Mouse (Mus musculus) lung, embryonic 15.5 days (tissue): Measurements from ENCODE around the gene D430041D05Rik. TPM values are rescaled to one million over a fixed set of nuclear protein-coding genes. Genes with fewer than 3 reads are reported as not detected.

Experiments
- ATAC-seq: fragments of 200-750 bp; cut with Nextera tagmentation; 2 replicates; pipeline ENCODE4 v1.8.0; 2017; ENCODE audit warnings: moderate number of reproducible peaks, borderline replicate concordance; ENCODE audit not compliant: low FRiP score, low TSS enrichment; ENCODE audit errors: extremely low read depth
- H3K27ac ChIP-seq: fragments of 300-500 bp; sonication (generic); 2 replicates; pipeline ENCODE4 v1.5.1; 2015; ENCODE audit warnings: moderate library complexity, mild to moderate bottlenecking, inconsistent platforms
- H3K27me3 ChIP-seq: fragments of 300-500 bp; sonication (generic); 2 replicates; pipeline ENCODE4 v1.6.1; 2015; ENCODE audit warnings: inconsistent platforms
- H3K36me3 ChIP-seq: fragments of 300-500 bp; sonication (generic); 2 replicates; pipeline ENCODE4 v1.6.1; 2015; ENCODE audit warnings: inconsistent platforms
- H3K4me1 ChIP-seq: fragments of 300-500 bp; sonication (generic); 2 replicates; pipeline ENCODE4 v1.6.1; 2015; ENCODE audit warnings: inconsistent platforms
- H3K4me2 ChIP-seq: fragments of 300-500 bp; sonication (generic); 2 replicates; pipeline ENCODE4 v1.6.1; 2015; ENCODE audit warnings: inconsistent platforms, mild to moderate bottlenecking, moderate library complexity
- H3K4me3 ChIP-seq: fragments of 300-500 bp; sonication (generic); 2 replicates; pipeline ENCODE4 v1.5.1; 2015; ENCODE audit warnings: mild to moderate bottlenecking, inconsistent platforms
- H3K9ac ChIP-seq: fragments of 300-500 bp; sonication (generic); 2 replicates; pipeline ENCODE4 v1.6.1; 2015; ENCODE audit warnings: inconsistent platforms
- H3K9me3 ChIP-seq: fragments of 300-500 bp; sonication (generic); 2 replicates; pipeline ENCODE4 v1.6.1; 2016; ENCODE audit warnings: inconsistent platforms
- WGBS: fragments of 180-500 bp; shearing (Covaris S2); methylation state at CpG from one replicate; pipeline ENCODE4 v1.1.7; 2015; 5-methylcytosine and 5-hydroxymethylcytosine counted together
- polyA plus RNA-seq: library from polyadenylated mRNA; unstranded; fragments of >200 nt; fragmentation: Nextera tagmentation; extraction: Ambion mirVana; gene quantifications from 2 replicates; pipeline ENCODE4 v1.2.1, GENCODE M21; 2015

Gene D430041D05Rik
- polyA plus RNA-seq, 1 experiment from 2014 or later: 1.3 TPM

DNA sequence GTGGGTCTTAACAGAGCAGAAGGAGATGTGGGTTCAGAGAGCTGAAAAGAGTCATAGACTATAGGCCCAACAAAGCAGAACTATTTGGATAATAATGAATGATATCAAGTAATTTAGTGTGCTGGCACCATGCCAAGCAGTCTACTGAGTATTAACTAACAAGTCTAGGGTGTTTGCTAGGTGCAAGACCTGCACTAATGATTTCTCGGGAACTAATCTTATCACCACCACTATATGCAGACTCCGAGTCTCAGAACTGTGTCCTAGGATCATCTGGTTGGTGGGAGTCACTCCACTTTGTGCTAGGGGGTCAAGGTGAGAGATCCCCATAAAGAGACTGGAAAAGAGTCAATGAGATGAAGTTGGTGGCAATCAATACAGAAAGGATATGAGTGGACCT, 245.2 kb downstream of the D430041D05Rik start:
- H3K4me1 ChIP-seq: no peaks in the 10 kb centered on the region
- ATAC-seq: no peak
- H3K27ac ChIP-seq: no peak overlapping the region
- no peak overlapping the region for H3K9ac ChIP-seq
- H3K36me3 ChIP-seq: no peaks in the 10 kb centered on the region
- no peaks in the 10 kb centered on the region for H3K9me3 ChIP-seq
- no peak overlapping the region for H3K4me2 ChIP-seq
- H3K27me3 ChIP-seq: no peaks in the 10 kb centered on the region
- H3K4me3 ChIP-seq: no peak overlapping the region
- WGBS: 71% methylated on average over 2 of the region's 2 CpGs

DNA sequence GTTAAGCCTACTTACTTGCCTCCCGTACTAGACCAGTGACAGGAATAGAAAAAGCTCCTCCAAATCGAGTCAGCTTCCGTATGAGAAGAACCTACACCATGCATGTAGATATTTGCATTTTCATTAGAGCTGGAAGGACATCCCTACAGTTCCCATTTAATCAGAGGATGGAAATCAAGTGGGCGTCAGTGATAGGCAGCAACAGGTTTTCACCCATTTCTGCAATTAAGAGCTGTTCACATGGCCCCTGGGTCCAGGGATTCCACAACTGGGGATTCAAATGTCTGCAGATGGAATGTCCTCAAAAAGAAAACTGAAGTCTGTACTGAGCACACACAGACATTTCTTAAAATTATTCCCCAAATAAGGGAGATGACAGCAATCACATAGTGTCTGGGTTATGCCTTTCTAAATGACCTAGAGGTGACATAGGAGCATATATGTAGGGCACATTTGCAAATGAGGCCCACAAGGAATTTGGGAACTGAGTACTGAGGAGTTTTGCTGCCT, 246.8 kb downstream of the D430041D05Rik start:
- WGBS: 86% methylated on average over 4 of the region's 4 CpGs
- Histone ChIP-seq H3K4me3 (no peak overlapping the region), H3K9ac (no peak overlapping the region), H3K27me3 (no peaks in the 10 kb centered on the region), H3K36me3 (no peaks in the 10 kb centered on the region), H3K27ac (no peak overlapping the region), H3K4me2 (no peak overlapping the region), H3K4me1 (no peaks in the 10 kb centered on the region), H3K9me3 (no peaks in the 10 kb centered on the region)
- no peak for ATAC-seq

DNA sequence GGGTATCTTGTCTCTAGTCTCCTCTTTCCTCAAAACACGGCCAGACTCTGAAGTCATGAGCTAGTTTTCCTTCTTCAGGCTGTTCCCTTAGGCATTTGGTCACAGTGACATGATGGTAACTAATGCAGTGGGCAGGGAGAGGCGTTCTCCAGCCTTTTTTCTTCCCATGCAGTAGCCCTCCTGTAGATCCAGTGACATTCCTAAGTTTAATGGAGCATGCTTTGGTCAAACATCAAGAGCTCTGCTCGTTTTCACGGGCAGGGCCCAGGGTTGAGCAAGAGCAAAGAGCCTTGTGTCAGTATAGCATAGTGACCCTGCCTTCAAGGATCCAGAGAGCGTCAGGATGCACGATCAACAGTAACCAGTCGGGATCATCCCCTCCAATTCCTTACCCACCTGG, 247.4 kb downstream of the D430041D05Rik start:
- Histone ChIP-seq H3K27me3 (no peaks in the 10 kb centered on the region), H3K4me2 (no peak overlapping the region), H3K4me1 (no peaks in the 10 kb centered on the region), H3K27ac (no peak overlapping the region), H3K4me3 (no peak overlapping the region), H3K9me3 (no peaks in the 10 kb centered on the region), H3K36me3 (no peaks in the 10 kb centered on the region), H3K9ac (no peak overlapping the region)
- WGBS: 79% methylated on average over 7 of the region's 7 CpGs
- no peak for ATAC-seq

DNA sequence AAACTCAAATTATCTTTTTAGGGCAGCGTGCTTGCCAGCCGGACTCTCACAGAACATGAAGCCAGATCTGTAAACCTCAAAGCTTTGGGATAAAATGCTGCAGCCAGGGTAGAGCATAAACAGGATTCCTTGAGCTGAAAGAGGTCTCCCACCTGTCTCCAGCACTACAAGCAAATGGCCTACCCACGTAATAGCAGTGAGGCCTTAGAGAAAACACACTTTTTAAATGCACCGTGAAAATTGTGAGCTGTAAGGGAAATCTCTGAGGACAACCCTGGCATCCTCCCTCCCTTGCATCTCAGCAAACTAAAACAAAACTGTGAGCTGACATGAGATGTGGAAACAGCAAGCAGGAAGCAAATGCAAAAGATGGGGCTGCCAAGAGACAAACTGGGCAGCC, 253.0 kb downstream of the D430041D05Rik start:
- Histone ChIP-seq H3K4me3 (no peak overlapping the region), H3K36me3 (no peaks in the 10 kb centered on the region), H3K9ac (no peak overlapping the region), H3K4me2 (no peak overlapping the region), H3K9me3 (no peaks in the 10 kb centered on the region), H3K4me1 (no peaks in the 10 kb centered on the region), H3K27ac (no peak overlapping the region), H3K27me3 (no peaks in the 10 kb centered on the region)
- WGBS: 74% methylated on average over 4 of the region's 4 CpGs
- ATAC-seq: no peak

DNA sequence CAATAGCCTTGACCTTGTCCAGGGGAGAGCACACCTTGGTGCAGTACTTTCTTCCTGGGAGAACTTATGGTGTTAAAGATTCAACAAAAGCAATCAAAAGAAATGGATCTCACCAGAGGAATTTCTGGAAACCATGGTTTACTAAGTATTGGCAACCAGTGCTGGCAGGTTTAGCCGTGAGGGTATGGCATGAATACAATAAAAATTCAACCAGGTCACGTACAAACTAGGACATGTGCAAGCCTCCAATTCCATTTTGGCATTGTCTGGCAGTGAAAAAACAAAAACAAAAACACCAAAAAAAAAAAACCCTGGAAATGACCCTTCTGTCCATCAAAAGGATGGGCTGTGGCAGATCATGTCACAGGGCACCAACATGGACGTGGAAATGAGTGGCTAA, 256.9 kb downstream of the D430041D05Rik start:
- H3K27me3 ChIP-seq: no peaks in the 10 kb centered on the region
- H3K36me3 ChIP-seq: no peaks in the 10 kb centered on the region
- H3K4me2 ChIP-seq: no peak overlapping the region
- no peak overlapping the region for H3K4me3 ChIP-seq
- no peak overlapping the region for H3K27ac ChIP-seq
- 77% methylated on average over 3 of the region's 3 CpGs for WGBS
- ATAC-seq: no peak
- H3K4me1 ChIP-seq: no peaks in the 10 kb centered on the region
- no peak overlapping the region for H3K9ac ChIP-seq
- H3K9me3 ChIP-seq: no peaks in the 10 kb centered on the region

DNA sequence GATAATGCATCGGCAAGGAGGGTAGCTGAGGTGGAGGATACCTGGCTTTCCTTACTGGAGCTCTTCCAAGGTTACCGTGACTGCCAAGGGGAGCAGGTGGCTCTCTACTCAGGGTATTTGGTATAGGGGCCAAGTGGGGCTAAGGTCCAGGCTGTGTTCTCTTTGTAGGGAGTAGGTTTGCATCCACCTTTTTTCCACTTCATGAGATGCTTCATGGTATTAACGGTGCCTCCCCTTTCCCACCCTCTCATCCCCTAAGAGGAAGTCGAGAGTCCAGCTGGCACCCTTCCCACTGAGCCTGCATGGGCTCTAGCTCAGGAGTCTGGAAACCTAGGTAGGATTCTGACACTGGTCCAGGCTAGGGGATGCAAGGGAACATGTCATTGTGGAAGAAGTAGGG, 257.5 kb downstream of the D430041D05Rik start:
- Histone ChIP-seq H3K27me3 (no peaks in the 10 kb centered on the region), H3K4me3 (no peak overlapping the region), H3K9ac (no peak overlapping the region), H3K9me3 (no peaks in the 10 kb centered on the region), H3K4me2 (no peak overlapping the region), H3K36me3 (no peaks in the 10 kb centered on the region), H3K27ac (no peak overlapping the region), H3K4me1 (no peaks in the 10 kb centered on the region)
- no peak for ATAC-seq
- WGBS: 69% methylated on average over 4 of the region's 4 CpGs

DNA sequence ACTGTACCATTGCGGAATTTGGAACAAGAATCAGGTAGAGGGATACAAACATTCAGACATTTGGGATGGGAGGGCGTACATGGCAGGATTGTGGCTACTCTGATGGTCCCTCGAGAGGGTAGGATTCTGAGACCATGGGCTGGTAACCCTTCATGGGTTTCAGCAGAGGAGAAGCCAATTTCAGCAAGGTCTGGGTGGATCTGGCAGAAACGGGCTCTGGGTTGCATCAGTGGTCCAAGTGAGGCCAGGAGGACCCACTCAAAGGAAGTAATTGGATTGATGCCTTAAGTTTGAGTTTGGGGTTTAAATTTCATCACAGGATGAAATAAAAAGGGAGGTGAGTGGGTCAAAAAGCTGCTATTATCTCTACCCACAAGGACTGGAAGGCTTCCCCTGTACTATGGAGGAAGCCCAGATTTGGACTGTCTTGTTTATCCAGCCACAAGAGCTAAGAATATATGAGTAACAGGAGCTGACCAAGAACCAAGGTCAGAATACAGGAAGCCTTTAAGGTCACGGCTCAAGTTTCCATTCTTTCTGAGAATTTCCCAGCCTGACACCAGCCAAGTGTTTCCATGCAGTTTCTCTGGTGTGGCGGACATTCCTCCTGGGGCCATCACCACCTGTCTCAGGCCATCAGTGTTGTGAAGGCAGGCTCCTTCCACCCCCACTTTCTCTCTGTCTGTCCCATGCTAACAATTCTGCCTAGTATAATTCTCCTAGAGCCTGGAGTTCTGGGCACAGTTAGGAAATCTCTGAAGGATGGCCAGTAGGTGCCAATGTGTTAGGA, 260.0 kb downstream of the D430041D05Rik start:
- Histone ChIP-seq H3K9me3 (no peaks in the 10 kb centered on the region), H3K4me3 (no peak overlapping the region), H3K4me1 (no peaks in the 10 kb centered on the region), H3K9ac (no peak overlapping the region), H3K36me3 (no peaks in the 10 kb centered on the region), H3K4me2 (no peak overlapping the region), H3K27ac (no peak overlapping the region), H3K27me3 (no peaks in the 10 kb centered on the region)
- no peak for ATAC-seq
- 79% methylated on average over 6 of the region's 6 CpGs for WGBS

DNA sequence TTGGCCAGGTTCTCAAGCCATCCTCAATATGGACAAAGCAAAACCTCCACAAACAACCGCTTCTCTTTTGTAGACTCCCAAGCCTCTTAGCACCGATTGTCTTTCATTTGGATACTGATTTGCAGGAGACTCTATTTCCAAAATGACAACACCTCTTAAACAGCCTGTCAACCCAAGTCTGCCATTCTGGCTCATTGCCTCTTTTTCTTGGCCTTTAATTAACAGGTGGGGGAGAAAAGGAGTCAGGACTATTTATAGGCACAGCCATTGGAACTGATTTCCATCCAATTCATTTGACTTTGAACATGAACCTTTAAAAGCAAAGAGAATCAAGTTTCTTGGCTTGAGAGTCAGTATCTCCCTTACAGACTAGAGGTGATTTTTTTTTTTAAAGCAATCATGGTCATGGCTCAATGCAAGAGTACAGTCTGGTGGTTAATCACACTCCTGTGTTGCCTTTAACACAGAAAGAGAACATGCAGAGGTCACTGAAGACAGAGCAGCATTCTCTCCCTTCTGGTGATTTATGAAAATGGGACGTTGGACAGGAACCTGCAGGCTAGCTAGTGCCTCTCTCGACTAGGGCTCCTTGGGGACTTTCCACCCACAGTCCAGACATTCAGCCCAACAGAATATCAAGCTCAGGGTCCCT, 262.8 kb downstream of the D430041D05Rik start:
- no peak overlapping the region for H3K4me3 ChIP-seq
- no peak for ATAC-seq
- no peaks in the 10 kb centered on the region for H3K36me3 ChIP-seq
- 62% methylated on average over 4 of the region's 4 CpGs for WGBS
- no peaks in the 10 kb centered on the region for H3K4me1 ChIP-seq
- no peak overlapping the region for H3K9ac ChIP-seq
- H3K27ac ChIP-seq: no peak overlapping the region
- no peaks in the 10 kb centered on the region for H3K9me3 ChIP-seq
- no peak overlapping the region for H3K4me2 ChIP-seq
- H3K27me3 ChIP-seq: no peaks in the 10 kb centered on the region

DNA sequence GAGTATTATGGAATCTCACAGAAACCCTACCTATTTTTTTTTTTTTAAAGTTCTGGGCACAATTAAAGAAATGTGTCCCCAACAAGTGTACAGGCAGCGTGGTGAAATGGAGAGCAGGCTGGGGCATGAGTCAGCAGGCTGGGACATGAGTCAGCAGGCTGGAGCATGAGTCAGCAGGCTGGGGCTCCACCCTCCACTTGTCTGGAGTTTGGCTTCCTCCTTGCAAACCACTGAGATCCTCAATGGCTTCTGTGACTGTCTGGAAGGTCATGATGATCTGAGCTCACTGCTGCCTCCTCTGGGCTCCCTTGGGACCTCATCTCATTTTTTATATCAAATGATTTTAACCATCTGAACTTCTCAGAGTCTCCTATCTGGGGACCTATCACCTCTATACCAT, 264.8 kb downstream of the D430041D05Rik start:
- Histone ChIP-seq H3K27ac (no peak overlapping the region), H3K4me2 (no peak overlapping the region), H3K9ac (no peak overlapping the region), H3K4me1 (no peaks in the 10 kb centered on the region), H3K9me3 (no peaks in the 10 kb centered on the region), H3K4me3 (no peak overlapping the region), H3K36me3 (no peaks in the 10 kb centered on the region), H3K27me3 (no peaks in the 10 kb centered on the region)
- ATAC-seq: no peak
- 60% methylated on average over 1 of the region's 1 CpGs for WGBS

DNA sequence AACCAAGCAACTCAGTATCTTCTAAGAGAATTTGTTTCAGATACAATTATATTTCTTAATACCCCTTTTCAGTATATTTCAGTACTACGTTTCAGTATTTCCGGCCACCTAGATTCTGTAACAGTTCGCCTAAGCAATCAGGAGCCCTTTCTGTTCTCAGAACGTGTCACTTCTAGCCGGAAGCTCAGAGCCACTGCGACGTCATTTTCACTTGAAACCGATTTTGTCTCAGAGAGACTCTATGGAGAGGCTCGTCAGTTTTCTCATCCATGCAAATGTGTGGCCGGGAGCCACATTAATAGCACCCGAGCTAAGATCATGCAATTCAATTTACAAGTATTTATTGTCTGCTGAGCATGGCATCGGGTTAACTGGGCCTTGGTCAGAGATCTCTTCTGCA, 266.8 kb downstream of the D430041D05Rik start:
- Histone ChIP-seq H3K4me3 (no peak overlapping the region), H3K9ac (no peak overlapping the region), H3K9me3 (no peaks in the 10 kb centered on the region), H3K36me3 (no peaks in the 10 kb centered on the region), H3K27ac (no peak overlapping the region), H3K4me1 (no peaks in the 10 kb centered on the region), H3K4me2 (no peak overlapping the region), H3K27me3 (no peaks in the 10 kb centered on the region)
- ATAC-seq: no peak
- 87% methylated on average over 12 of the region's 12 CpGs for WGBS

DNA sequence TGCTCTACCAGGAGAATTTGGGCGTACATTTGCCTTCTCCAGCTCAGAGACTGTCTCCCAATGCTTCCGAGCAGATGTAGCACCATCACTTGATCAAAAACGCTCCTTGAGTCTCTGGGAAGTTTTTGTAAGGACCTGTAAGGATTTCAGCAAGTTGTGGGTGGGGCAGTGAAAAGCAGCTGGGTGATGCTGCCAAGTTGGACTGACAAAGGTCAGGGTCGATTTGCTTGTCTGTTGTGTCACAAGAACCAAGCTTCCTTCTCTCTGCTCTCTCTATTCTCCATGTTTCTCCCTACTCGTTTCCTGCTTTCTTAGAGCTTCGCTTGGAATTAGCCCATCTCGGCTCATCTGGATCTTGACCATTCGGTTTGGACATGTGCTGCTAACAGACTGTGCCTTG, 268.7 kb downstream of the D430041D05Rik start:
- Histone ChIP-seq H3K9ac (no peak overlapping the region), H3K27me3 (no peaks in the 10 kb centered on the region), H3K27ac (no peak overlapping the region), H3K4me3 (no peak overlapping the region), H3K36me3 (no peaks in the 10 kb centered on the region), H3K4me1 (no peaks in the 10 kb centered on the region), H3K9me3 (no peaks in the 10 kb centered on the region), H3K4me2 (no peak overlapping the region)
- WGBS: 81% methylated on average over 8 of the region's 8 CpGs
- no peak for ATAC-seq

DNA sequence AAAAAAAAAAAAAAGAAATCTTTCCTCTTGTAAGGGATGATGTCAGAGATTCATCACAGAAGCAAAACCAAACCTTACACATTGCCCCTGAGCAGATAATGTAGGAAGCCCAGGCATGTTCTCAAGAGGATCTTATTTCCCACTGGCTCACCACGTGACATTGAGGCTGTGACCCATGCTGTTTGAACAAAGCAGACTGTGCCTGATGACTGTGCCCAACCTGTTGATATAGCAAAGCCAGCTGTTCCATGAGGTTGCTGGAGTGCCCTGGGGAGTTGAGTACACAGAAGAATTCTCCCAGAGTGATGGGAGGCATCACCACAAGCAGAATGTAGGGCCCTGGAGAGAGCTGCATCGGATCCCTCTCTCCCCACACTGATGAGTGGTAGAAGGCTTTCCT, 274.9 kb downstream of the D430041D05Rik start:
- H3K4me3 ChIP-seq: no peak overlapping the region
- no peak for ATAC-seq
- no peaks in the 10 kb centered on the region for H3K4me1 ChIP-seq
- H3K36me3 ChIP-seq: no peaks in the 10 kb centered on the region
- no peaks in the 10 kb centered on the region for H3K9me3 ChIP-seq
- no peak overlapping the region for H3K27ac ChIP-seq
- H3K4me2 ChIP-seq: no peak overlapping the region
- no peaks in the 10 kb centered on the region for H3K27me3 ChIP-seq
- WGBS: 42% methylated on average over 2 of the region's 2 CpGs
- H3K9ac ChIP-seq: no peak overlapping the region
